Comparison of ENCODE assay signal across 9 mouse cellular contexts in genomic region chr10:21668976-21669375, GRCm38 (mm10).
DNase-seq lines count a peak whose midpoint lies in the region; ATAC-seq and TF ChIP-seq lines count a peak whose summit lies in the region.
"Had no signal": no experiment of that assay in that cellular context is flagged by ENCODE, and none has a peak within 500 bp of the region (broad histone marks: within the 10 kb centered on the region; RNA-seq: fewer than 3 reads in every experiment).

No protein-coding gene starts in this region.

- peaks cover 6% of the 10 kb centered on the region; the same call in 1 of the 2 replicates for H3K4me1 ChIP-seq in kidney, embryonic 16.5 days (ENCODE audit: insufficient read depth, low read length)

- intact Hi-C loops in gastrocnemius, adult 2 months (cut with DNase I), result loop anchor here (5.0 kb wide), 1 partner anchor 188 kb away; no protein-coding TSS in a partner anchor
- intact Hi-C loops in gastrocnemius, postnatal 36 days (cut with DNase I), result no loop called here

- 47% methylated on average over 17 of the region's 17 CpGs for WGBS in kidney, embryonic 16.5 days

- H3K27ac ChIP-seq in gastrocnemius, adult 2 months, result peak overlapping the region; percentile 84
- peak overlapping the region; percentile 85 for H3K27ac ChIP-seq in kidney, embryonic 16.5 days (ENCODE audit: low read length)

- H3K36me3 ChIP-seq in kidney, embryonic 16.5 days (ENCODE audit: insufficient read depth, low read length), result no peaks in the 10 kb centered on the region

- peak overlapping the region; percentile 63 for H3K4me3 ChIP-seq in gastrocnemius, adult 2 months
- no peak overlapping the region for H3K4me3 ChIP-seq in kidney, embryonic 16.5 days (ENCODE audit: low read length)
- H3K4me3 ChIP-seq: erythroblast, embryonic 14.5 days had no signal

- peak; percentile 85 for ATAC-seq in kidney, embryonic 16.5 days (ENCODE audit: low FRiP score, low TSS enrichment)

- no peaks in the 10 kb centered on the region for H3K9me3 ChIP-seq in kidney, embryonic 16.5 days (ENCODE audit: low read length)

- no peak for TF ChIP-seq CTCF in gastrocnemius, adult 2 months (IDR thresholded peaks at IDR 0.05)

- peak; percentile 47 for DNase-seq in gastrocnemius, adult 2 months
- DNase-seq in gastrocnemius, postnatal 36 days, result no peak
- peak; percentile 57 to 70 for DNase-seq in heart, adult 9 months (ENCODE audit: low spot score in 2 of 2)
- peak; percentile 74 to 88 for DNase-seq in lung, postnatal 4 days
- DNase-seq in cerebellum, adult 9-11 months, result no peak
- no peak for DNase-seq in layer of hippocampus, postnatal 10 days (ENCODE audit: low spot score in 2 of 2)
- DNase-seq in ovary, postnatal 14 days (ENCODE audit: low spot score), result no peak

- H3K27me3 ChIP-seq in kidney, embryonic 16.5 days (ENCODE audit: insufficient read depth, low read length), result no peaks in the 10 kb centered on the region

- H3K4me2 ChIP-seq in kidney, embryonic 16.5 days (replicated peaks; ENCODE audit: low read depth, low read length), result peak overlapping the region; percentile 21

- no peak overlapping the region for H3K9ac ChIP-seq in kidney, embryonic 16.5 days (replicated peaks; ENCODE audit: low read length)

Comparison
In these comparisons a context has a peak if more than half of its experiments do, and no peak if none do; other contexts are left out.
1. DNase-seq: peak in gastrocnemius, adult 2 months (single experiment), heart, adult 9 months (2 of 2) and lung, postnatal 4 days (2 of 2); none in gastrocnemius, postnatal 36 days (0 of 2), cerebellum, adult 9-11 months (single experiment), layer of hippocampus, postnatal 10 days (0 of 2) and ovary, postnatal 14 days (single experiment).